Mouse (Mus musculus): Measurements from ENCODE around the gene Gart. TPM values are rescaled to one million over a fixed set of nuclear protein-coding genes. Genes with fewer than 3 reads are reported as not detected.
A peak's percentile ranks its signal among the peaks of the same experiment; 100 is the strongest.

Gart gene
- 10 to 100 TPM; 73.3 to 83.7 TPM for total RNA-seq (2021)
- long read RNA-seq, experiment 1, transcript Gart-204 (11 exons, 1,852 nt), result minor isoform, 7 of 77 reads
- long read RNA-seq, experiment 1, transcript Gart-201 (22 exons, 3,518 nt), result major isoform, 38 of 77 reads
- long read RNA-seq, experiment 1, transcript Gart-202 (11 exons, 1,865 nt), result minor isoform, 12 of 77 reads
- long read RNA-seq, experiment 1, transcript Gart-209 (22 exons, 3,276 nt), result minor isoform, 11 of 77 reads
- long read RNA-seq, experiment 1, partial matches to known transcripts, result 4 of 77 reads
- long read RNA-seq, experiment 1, other reads (novel, unspliced or antisense), result 5 of 77 reads
- long read RNA-seq, experiment 2, transcript Gart-202 (11 exons, 1,865 nt), result minor isoform, 15 of 109 reads
- long read RNA-seq, experiment 2, transcript Gart-201 (22 exons, 3,518 nt), result major isoform, 54 of 109 reads
- long read RNA-seq, experiment 2, transcript Gart-209 (22 exons, 3,276 nt), result minor isoform, 20 of 109 reads
- long read RNA-seq, experiment 2, partial matches to known transcripts, result 7 of 109 reads
- long read RNA-seq, experiment 2, other reads (novel, unspliced or antisense), result 9 of 109 reads

GRCm38 (mm10) chr16:91646681-91647419 is at the start of gene Gart:
Gene Gart (minus strand): TSS chr16:91646952.
- DNase-seq (ENCODE audit: low spot score in 2 of 2), result peak; percentile 94 to 96

GRCm38 (mm10) chr16:91695108-91695755 is 48.5 kb upstream of the Gart start:
- DNase-seq (ENCODE audit: low spot score in 2 of 2), result no peak

GRCm38 (mm10) chr16:91694455-91695084 is 47.8 kb upstream of the Gart start:
- DNase-seq (ENCODE audit: low spot score in 2 of 2), result peak; percentile 61 to 81

- no peak for DNase-seq (ENCODE audit: low spot score in 2 of 2)
These were observed 43.0 kb upstream of the Gart start for GRCm38 (mm10) chr16:91689791-91690190.

- peak; percentile 95 for DNase-seq (ENCODE audit: low spot score in 2 of 2)
These were observed 42.0 kb upstream of the Gart start, which contains the start of gene Donson for GRCm38 (mm10) chr16:91688619-91689334. Gene Donson (minus strand): TSS chr16:91688770.

GRCm38 (mm10) chr16:91688023-91688618 is 41.4 kb upstream of the Gart start:
- no peak for DNase-seq (ENCODE audit: low spot score in 2 of 2)

- DNase-seq (ENCODE audit: low spot score in 2 of 2), result no peak
These were observed 39.6 kb upstream of the Gart start for GRCm38 (mm10) chr16:91686369-91686768.

GRCm38 (mm10) chr16:91685526-91685925 is 38.8 kb upstream of the Gart start:
- DNase-seq (ENCODE audit: low spot score in 2 of 2), result no peak

- no peak for DNase-seq (ENCODE audit: low spot score in 2 of 2)
These were observed 33.9 kb upstream of the Gart start for GRCm38 (mm10) chr16:91680656-91681055.

- DNase-seq (ENCODE audit: low spot score in 2 of 2), result no peak
These were observed 31.6 kb upstream of the Gart start for GRCm38 (mm10) chr16:91678147-91678911.

GRCm38 (mm10) chr16:91674500-91674899 is 27.7 kb upstream of the Gart start:
- DNase-seq (ENCODE audit: low spot score in 2 of 2), result no peak

- DNase-seq (ENCODE audit: low spot score in 2 of 2), result no peak
These were observed 17.0 kb upstream of the Gart start for GRCm38 (mm10) chr16:91663795-91664194.

- DNase-seq (ENCODE audit: low spot score in 2 of 2), result no peak
These were observed 15.6 kb upstream of the Gart start for GRCm38 (mm10) chr16:91662336-91662735.

GRCm38 (mm10) chr16:91661397-91661796 is 14.6 kb upstream of the Gart start:
- DNase-seq (ENCODE audit: low spot score in 2 of 2), result no peak

GRCm38 (mm10) chr16:91659798-91660197 is 13.0 kb upstream of the Gart start:
- no peak for DNase-seq (ENCODE audit: low spot score in 2 of 2)

GRCm38 (mm10) chr16:91658471-91658870 is 11.7 kb upstream of the Gart start:
- DNase-seq (ENCODE audit: low spot score in 2 of 2), result no peak

GRCm38 (mm10) chr16:91657285-91657684 is 10.5 kb upstream of the Gart start:
- no peak for DNase-seq (ENCODE audit: low spot score in 2 of 2)

GRCm38 (mm10) chr16:91655285-91655684 is 8.5 kb upstream of the Gart start:
- DNase-seq (ENCODE audit: low spot score in 2 of 2), result no peak

GRCm38 (mm10) chr16:91652191-91652590 is 5.4 kb upstream of the Gart start:
- no peak for DNase-seq (ENCODE audit: low spot score in 2 of 2)

Data from gastrocnemius, postnatal 4 days (tissue).